Mouse (Mus musculus) c-Kit-positive CD71-negative TER-119-negative erythroid progenitor cells, embryonic 14.5 days (primary cell): ENCODE data around the gene Hist1h3h.
A peak's percentile ranks its signal among the peaks of the same experiment; 100 is the strongest.

Source experiments
- DNase-seq: peaks from one replicate; pipeline ENCODE4 v3.0.0-alpha.2; 2013; ENCODE audit warnings: low read depth

Gene Hist1h3h

GRCm38 (mm10) chr13:21727948-21728572 is 10.6 kb downstream of the Hist1h3h start:
- DNase-seq = no peak

- no peak for DNase-seq
Measured at GRCm38 (mm10) chr13:21729544-21729943, 12.1 kb downstream of the Hist1h3h start.

- no peak for DNase-seq
Measured at GRCm38 (mm10) chr13:21733466-21733865, 16.0 kb downstream of the Hist1h3h start.

GRCm38 (mm10) chr13:21734010-21734905 is 16.8 kb downstream of the Hist1h3h start:
- peak; percentile 81 for DNase-seq

- peak; percentile 71 for DNase-seq
Measured at GRCm38 (mm10) chr13:21734906-21735767, 17.7 kb downstream of the Hist1h3h start, which contains the start of gene Hist1h4j. Hist1h4j (plus strand) TSS chr13:21735064.

GRCm38 (mm10) chr13:21745006-21745405 is 27.5 kb downstream of the Hist1h3h start:
- no peak for DNase-seq

- no peak for DNase-seq
Measured at GRCm38 (mm10) chr13:21749387-21750158, 32.1 kb downstream of the Hist1h3h start.

GRCm38 (mm10) chr13:21750159-21751017 is 32.9 kb downstream of the Hist1h3h start, which contains the start of gene Hist1h4k:
Hist1h4k (minus strand) TSS chr13:21750505.
- peak; percentile 74 for DNase-seq

GRCm38 (mm10) chr13:21751417-21751816 is 34.0 kb downstream of the Hist1h3h start:
- DNase-seq = no peak

- no peak for DNase-seq
Measured at GRCm38 (mm10) chr13:21751827-21752226, 34.4 kb downstream of the Hist1h3h start.

- no peak for DNase-seq
Measured at GRCm38 (mm10) chr13:21752356-21752755, 34.9 kb downstream of the Hist1h3h start.

GRCm38 (mm10) chr13:21753051-21753523 is 35.6 kb downstream of the Hist1h3h start:
- DNase-seq = no peak

GRCm38 (mm10) chr13:21753524-21754285 is 36.2 kb downstream of the Hist1h3h start, which contains the start of the genes Hist1h2ak and Hist1h2bn:
Hist1h2ak (minus strand) TSS chr13:21753827.
Hist1h2bn (plus strand) TSS chr13:21754123.
- peak; percentile 87 for DNase-seq

- peak; percentile 50 for DNase-seq
Measured at GRCm38 (mm10) chr13:21754294-21755001, 37.0 kb downstream of the Hist1h3h start.

GRCm38 (mm10) chr13:21755707-21756106 is 38.2 kb downstream of the Hist1h3h start:
- DNase-seq = no peak
